Mouse (Mus musculus) T-helper 1 cell (primary cell): ENCODE data around the gene Rhoq.

Experiments
- in situ Hi-C: fragments of 300-600 bp; cut with MboI, MseI; formaldehyde crosslinking; loops from one replicate; pipeline ENCODE4 v1.15.1; 2025; ENCODE audit warnings: high pct_unique_total_duplicates

Rhoq gene

DNA sequence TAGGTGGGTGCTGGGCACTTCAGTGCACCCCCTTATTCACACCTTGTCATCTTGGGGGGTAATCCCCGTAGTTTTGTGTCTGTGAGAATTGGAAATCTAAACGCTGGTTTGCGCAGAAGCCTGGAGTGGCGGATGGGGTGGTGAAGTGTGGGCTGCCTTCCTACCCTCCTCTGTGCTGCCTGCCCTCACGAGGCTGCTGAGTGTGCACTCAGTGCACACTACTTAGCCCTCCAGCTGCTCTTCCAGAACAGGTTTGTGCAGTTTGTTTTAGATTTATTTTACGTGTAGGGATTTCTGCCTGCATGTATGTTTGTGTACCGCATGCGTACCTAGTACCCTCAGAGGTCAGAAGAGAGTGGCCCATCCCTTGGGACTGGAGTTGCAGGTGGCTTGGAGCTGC is 28.4 kb downstream of the Rhoq start:
- in situ Hi-C loops: no loop called here

DNA sequence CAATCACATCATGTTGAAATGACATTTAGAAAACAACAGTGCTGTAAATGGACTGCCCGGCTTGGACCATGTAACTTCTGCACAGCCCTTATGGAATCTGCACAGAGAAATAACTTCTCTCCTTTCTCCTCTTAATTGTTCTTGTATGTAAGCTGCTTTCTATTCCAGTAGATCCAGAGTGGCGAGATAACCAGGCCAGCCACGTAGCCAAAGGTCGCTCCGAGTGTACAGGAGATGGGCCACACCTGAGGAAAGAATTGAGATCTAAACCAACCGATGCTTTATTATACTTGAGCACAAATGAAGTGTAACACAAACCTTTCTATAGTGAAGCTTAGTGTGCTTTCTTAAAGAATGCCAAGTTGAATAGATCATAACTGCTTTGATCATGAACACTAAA is 34.4 kb downstream of the Rhoq start:
- in situ Hi-C loops: no loop called here

DNA sequence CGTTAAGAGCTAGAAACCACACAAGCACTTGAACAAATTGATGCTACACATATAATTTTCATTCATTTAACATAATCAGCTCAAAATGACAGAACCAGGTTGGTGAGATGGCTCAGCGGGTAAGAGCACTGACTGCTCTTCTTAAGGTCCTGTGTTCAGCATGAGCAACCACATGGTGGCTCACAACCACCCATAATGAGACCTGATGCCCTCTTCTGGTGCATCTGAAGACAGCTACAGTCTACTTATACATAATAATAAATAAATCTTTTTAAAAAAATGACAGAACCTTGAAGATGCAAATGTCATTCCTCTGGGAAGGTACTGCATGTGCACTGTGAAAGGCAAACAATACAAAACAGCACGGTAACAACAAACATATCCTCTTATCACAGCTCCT is 46.1 kb downstream of the Rhoq start:
- in situ Hi-C loops: no loop called here

DNA sequence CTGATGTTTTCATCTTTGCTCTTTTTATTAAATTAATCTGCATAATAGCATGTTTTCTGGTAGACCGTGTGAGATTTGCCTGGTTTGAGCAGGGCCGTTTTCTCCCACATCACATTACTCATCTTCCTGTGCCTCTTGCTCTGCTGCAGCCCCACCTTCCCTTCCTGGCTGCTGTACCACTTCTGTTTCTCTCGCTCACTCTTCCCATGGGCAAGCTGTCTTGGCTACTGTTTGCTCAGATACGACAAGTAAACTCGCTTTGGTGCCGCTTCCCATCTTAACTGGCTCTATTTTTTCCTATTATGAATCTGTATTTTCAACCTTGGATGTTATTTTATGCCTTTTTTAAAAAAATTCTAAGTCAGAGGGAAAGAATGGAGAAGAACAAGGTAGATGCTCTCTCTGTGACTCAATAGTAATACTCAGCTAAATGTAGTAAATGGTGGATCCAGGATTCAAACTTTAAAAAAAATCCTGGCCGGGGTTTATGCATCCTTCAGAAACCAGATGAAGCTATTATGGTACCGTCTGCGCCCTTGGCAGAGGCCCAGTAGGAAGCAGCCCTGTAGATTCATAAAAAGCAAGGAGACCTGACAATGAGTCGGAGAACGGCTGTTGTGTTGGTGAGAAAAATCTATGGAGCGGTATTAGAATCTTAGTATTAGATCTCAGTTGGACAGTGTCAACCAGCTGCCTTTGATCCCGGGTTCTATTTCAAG is 48.6 kb downstream of the Rhoq start:
- in situ Hi-C loops: no loop called here

DNA sequence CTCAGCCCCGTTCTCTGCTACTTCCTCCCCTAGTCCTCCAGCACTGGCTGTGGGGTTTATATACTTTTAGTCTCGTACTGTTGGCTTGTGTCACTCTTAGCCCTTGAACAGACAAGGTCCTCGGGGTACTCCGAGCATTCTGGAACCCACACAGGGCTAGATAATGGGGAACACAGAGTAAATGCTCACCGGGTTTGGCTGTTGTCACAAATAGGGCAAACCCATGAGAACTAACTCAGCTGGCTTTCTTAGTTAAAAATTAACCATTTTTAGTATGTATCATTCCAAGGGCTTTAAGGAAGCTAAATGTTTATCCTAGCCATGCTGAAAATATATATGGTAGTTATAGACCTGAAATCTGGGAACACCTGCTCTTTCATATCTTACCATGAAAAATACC is 56.8 kb downstream of the Rhoq start:
- in situ Hi-C loops: no loop called here

DNA sequence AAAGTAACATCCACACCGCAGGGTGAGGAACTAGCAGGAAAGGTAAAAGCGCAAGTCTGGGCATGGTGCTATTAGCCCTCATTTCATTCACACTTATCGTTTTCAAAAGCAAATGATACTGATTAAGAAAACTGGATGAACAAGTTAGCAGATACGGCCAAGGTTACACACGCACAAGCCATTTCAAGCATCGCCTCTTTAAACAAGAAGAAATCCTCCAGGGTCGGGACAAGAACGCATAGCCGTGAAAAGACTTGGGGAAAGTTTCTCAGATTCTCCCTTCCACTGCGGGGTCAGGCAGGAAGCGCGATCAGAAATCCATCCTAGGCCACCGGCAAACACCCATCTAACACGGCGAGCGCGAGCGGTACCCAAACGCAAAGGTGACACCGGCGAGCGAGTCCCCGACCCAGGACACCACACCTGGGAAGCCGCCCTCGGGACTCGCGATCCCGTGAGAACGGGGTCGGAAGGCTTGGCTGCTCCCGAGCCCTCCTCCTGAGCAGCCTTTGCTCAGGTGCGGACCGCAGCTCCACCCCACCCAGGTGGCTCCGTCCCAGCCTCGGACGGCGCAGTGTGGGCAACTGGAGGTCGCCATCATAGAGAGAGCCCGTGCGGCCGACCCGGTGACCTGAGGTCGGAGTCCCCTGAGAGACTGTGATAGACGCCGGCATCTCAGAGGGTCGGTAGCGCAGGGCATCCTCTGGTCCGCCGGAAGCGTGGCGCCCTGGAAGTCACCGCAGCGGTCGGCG is 61.8 kb downstream of the Rhoq start:
- in situ Hi-C loops: no loop called here

DNA sequence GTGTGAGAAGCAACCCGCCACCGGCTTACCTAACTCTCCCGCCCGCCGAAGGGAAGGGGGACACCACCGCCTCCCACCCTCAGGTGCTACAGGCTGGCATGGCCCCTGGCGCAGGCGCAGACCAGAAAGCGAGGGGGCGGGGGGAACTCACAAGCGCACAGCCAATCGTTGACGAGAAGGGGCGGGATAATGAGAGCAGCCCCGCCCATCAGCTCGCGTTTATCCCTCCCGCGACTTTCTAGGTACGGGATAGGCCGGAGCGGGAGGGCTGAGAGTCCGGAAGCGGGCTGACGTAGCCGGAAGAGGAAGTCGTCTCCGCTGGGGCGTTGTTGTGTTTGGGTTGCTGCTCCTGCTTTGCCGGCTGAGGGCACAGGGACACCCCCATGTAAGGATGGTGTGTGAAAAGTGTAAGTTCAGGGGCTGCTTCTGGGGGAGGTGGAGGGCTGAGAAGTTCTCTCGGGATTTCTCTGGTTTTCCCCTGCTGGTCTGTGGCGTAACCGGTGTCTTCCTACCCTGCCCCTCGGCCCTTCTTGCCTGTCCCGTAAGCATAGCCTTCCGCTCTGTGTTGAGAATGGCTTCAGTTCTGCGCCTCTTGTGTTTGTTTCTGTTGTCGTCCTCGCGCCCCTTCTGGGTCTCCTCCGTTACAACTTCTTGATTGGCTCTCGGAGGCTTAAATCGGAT is 62.5 kb downstream of the Rhoq start, which contains the start of the genes Pigf and Cript:
TSS of gene Pigf (minus strand) at position 138 of the 681 bp plus-strand sequence.
TSS of gene Cript (plus strand) at position 282 of the 681 bp plus-strand sequence.
- in situ Hi-C loops: no loop called here

DNA sequence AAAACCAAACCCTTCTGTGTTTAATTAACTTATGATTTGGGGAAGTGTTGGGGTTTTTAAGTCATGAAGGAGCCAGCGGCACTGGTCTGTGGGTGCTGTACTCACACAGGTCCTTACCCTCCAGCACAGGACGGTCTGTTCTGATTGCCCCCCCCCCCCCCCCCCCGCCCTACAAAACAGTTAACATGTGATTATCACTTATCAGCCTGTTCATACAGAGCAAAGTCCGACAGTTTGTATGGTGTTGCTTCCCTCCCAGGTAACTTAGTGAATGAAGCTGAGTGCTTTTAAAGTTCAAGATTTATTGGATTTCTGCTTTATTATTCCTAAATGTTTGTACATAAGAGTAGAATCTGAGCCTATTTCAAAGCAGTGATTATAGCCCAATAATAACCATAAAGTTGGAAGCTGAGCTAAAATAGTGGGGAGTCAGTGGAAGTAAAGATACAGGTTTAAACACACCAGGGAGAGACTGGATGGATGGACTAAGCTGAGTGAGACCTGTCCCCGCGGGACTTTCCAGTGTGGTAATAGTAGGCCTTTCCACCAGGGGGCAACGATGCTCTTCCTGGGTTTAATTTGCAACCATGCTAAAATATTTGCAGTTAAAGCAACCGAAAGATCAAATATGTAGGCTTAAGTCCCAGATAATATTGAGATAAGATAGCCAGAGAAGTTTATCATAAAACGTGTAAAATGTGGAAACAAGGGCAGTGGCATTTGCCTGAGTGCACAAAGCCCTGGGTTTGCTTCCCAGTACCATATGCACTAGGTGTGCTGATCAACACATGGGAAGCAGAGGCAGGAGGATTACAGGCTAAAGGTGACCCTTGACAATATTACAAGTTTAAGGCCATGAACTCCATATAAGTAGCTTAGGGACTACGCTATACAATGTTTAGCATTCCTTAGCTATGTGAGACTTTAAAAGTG is 73.5 kb downstream of the Rhoq start:
- in situ Hi-C loops: no loop called here

DNA sequence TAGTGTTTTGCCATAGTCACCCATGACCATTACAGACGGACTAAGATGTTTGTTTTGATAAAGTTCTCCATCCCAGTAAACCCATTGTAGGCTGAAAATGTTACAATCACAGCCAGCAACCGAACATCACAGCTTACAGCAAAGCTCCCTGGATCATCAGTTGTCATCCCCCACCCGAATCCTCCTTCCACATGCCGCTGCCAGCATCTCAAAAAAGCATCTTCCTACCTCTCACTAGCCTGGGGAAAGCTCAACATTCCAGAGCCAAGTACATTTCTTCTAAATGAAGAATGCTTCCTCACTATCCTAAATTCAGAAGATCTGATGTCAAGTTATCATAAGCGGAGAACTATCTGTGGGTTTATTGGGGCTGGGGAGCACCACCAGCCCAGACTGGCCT is 75.6 kb downstream of the Rhoq start:
- in situ Hi-C loops: no loop called here

DNA sequence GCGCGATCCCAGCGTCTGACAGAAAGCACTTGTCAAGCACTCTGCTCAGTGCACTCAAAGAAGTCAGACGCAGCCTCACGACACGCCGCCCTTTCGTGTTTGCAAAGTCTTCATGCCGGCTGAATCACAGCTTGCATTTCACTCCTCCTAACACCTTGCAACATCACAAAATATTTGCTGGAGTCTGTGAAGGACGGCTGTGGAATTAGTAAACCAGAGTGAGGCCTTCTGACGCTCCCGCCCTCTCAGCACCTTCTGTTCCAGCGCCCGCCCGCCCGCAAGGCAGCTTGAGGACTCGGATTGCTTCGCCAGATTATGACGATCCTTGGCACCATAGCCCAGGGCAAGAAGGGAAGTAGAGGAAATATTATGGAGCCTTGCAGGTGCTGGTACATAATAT is 78.9 kb downstream of the Rhoq start:
- in situ Hi-C loops: no loop called here

DNA sequence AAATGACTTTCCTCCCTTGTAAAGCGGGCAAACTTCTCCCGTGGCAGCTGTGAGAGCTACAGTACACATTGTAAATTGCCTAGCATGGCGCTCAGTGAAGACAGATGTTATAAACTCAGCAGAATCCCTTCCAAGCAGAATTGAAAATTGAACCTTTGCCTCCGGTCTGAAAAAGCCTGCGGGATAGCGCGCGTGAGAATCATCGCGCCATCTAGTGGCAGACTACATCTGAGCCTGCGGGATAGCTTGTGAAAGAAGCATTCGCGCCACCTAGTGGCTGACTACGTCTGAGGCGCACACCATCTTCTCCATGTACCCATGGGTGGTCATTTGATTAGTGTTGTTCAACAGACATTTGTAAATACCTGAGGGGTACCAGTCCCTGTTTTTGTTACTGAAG is 81.5 kb downstream of the Rhoq start:
- in situ Hi-C loops: no loop called here

DNA sequence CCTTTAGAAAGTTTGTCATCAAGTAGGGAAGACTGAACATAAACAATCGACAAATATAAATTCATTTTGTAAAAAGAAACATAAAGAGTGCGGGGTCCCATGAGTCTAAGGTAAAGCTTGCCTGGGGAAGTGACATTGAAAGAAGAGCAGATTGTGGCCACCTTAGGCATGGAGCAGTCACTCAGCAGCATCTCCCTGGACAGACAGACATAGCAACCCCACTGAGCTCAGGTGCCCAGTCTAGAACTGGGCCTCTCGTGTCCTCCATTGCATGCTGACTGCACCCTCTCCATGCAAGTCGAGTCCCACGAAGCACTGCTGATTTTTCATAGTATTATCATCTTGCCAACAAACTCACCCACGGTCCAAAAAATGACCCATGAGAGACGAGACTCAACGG is 81.9 kb downstream of the Rhoq start:
- in situ Hi-C loops: loop anchor here (5.0 kb wide), 1 partner anchor 127 kb away; the partner anchor contains the start of gene Tmem247
